Mouse (Mus musculus) CH12.LX (cell line): ENCODE data around the gene Krtap13. TPM values are rescaled to one million over a fixed set of nuclear protein-coding genes. Genes with fewer than 3 reads are reported as not detected.

Source experiments
- DNase-seq: peaks from one replicate; pipeline ENCODE4 v3.0.0-alpha.2; 2013; ENCODE audit errors: extremely low read depth
- H3K27ac ChIP-seq: 2 replicates; pipeline ENCODE4 v1.5.1; 2012; ENCODE audit warnings: low read depth, mild to moderate bottlenecking, control low read depth, moderate library complexity; ENCODE audit not compliant: insufficient read depth
- H3K27me3 ChIP-seq: replicated peaks from 2 replicates; pipeline ENCODE3; 2012; ENCODE audit warnings: inconsistent platforms
- H3K36me3 ChIP-seq, 2 experiments: replicated peaks in 1 of 2; 2 replicates each; pipeline versions ENCODE3 to v1.6.1; 2012; ENCODE audit warnings: inconsistent platforms in 1 of 2, low read length in 1 of 2, mild to moderate bottlenecking in 1 of 2, mixed read lengths in 1 of 2, moderate library complexity in 1 of 2; ENCODE audit not compliant: control insufficient read depth in 1 of 2, insufficient read depth in 1 of 2
- H3K4me1 ChIP-seq, 2 experiments: 2 replicates each; pipeline ENCODE4 v1.6.1; 2012; ENCODE audit warnings: inconsistent platforms in 1 of 2, moderate library complexity in 1 of 2; ENCODE audit not compliant: insufficient read depth in 2 of 2, control insufficient read depth in 1 of 2
- H3K4me2 ChIP-seq: 2 replicates; pipeline ENCODE4 v1.6.1; 2012; ENCODE audit warnings: low read depth, mild to moderate bottlenecking, control low read depth; ENCODE audit not compliant: poor library complexity, insufficient read depth, severe bottlenecking
- H3K4me3 ChIP-seq, 3 experiments: fragments of 150-350 bp in 1 of 3; sonication (generic) in 1 of 3; replicated peaks in 1 of 3; 2 replicates each; pipeline versions ENCODE3 to v1.5.1; 2011 to 2012; ENCODE audit warnings: low read depth in 2 of 3, low read length in 2 of 3, mild to moderate bottlenecking in 2 of 3, moderate library complexity in 2 of 3, control low read depth in 1 of 3, improper control_type of control experiment in 1 of 3, inconsistent platforms in 1 of 3, mixed read lengths in 1 of 3; ENCODE audit not compliant: poor library complexity in 1 of 3
- H3K79me2 ChIP-seq: replicated peaks from 2 replicates; pipeline ENCODE4 v1.6.1; 2012; ENCODE audit warnings: mild to moderate bottlenecking, moderate library complexity; ENCODE audit not compliant: control insufficient read depth, poor library complexity, insufficient read depth, severe bottlenecking; ENCODE audit errors: extremely low read depth
- H3K9ac ChIP-seq: 2 replicates; pipeline ENCODE4 v1.6.1; 2012; ENCODE audit warnings: low read depth, mild to moderate bottlenecking, control low read depth, moderate library complexity; ENCODE audit not compliant: insufficient read depth
- H3K9me3 ChIP-seq: replicated peaks from 2 replicates; pipeline ENCODE3; 2012; ENCODE audit warnings: low read length, inconsistent platforms, mixed read lengths
- BHLHE40 ChIP-seq: IDR thresholded peaks from 2 replicates; pipeline ENCODE4 v1.6.1; 2011; ENCODE audit warnings: mild to moderate bottlenecking, low read depth, low read length, improper control_type of control experiment
- CHD2 ChIP-seq: IDR thresholded peaks from 2 replicates; pipeline ENCODE4 v1.6.1; 2011; ENCODE audit warnings: low read length, improper control_type of control experiment
- E2F4 ChIP-seq: IDR thresholded peaks from 2 replicates; pipeline ENCODE4 v1.6.1; 2011; ENCODE audit warnings: low read depth, low read length, improper control_type of control experiment; ENCODE audit not compliant: insufficient replicate concordance
- ELF1 ChIP-seq: IDR thresholded peaks from 2 replicates; pipeline ENCODE4 v1.6.1; 2014; ENCODE audit warnings: low read depth, mild to moderate bottlenecking, inconsistent platforms, low read length, improper control_type of control experiment
- JUN ChIP-seq: IDR thresholded peaks from 2 replicates; pipeline ENCODE4 v1.6.1; 2011; ENCODE audit warnings: low read depth, mild to moderate bottlenecking, low read length, improper control_type of control experiment, moderate library complexity; ENCODE audit not compliant: insufficient read depth
- KAT2A ChIP-seq: IDR thresholded peaks from 2 replicates; pipeline ENCODE4 v1.6.1; 2012; ENCODE audit warnings: low read length, improper control_type of control experiment, inconsistent platforms; ENCODE audit not compliant: insufficient replicate concordance
- MXI1 ChIP-seq: IDR thresholded peaks from 2 replicates; pipeline ENCODE4 v1.6.1; 2011; ENCODE audit warnings: mild to moderate bottlenecking, low read depth, low read length, improper control_type of control experiment
- NRF1 ChIP-seq: IDR thresholded peaks from 2 replicates; pipeline ENCODE4 v1.6.1; 2014; ENCODE audit warnings: low read depth, mild to moderate bottlenecking, inconsistent platforms, low read length, improper control_type of control experiment, moderate library complexity
- POLR2A ChIP-seq: IDR thresholded peaks from 2 replicates; pipeline ENCODE4 v1.6.1; 2011; ENCODE audit warnings: low read depth, mild to moderate bottlenecking, improper control_type of control experiment, low read length
- RAD21 ChIP-seq: IDR thresholded peaks from 2 replicates; pipeline ENCODE4 v1.6.1; 2011; ENCODE audit warnings: low read depth, mild to moderate bottlenecking, low read length, improper control_type of control experiment, moderate library complexity
- TBP ChIP-seq: conservative IDR thresholded peaks from 2 replicates; pipeline ENCODE4 v1.6.1; 2011; ENCODE audit warnings: low read depth, low read length, improper control_type of control experiment
- UBTF ChIP-seq: IDR thresholded peaks from 2 replicates; pipeline ENCODE4 v1.6.1; 2012; ENCODE audit warnings: low read depth, mild to moderate bottlenecking, inconsistent platforms, low read length, improper control_type of control experiment, moderate library complexity
- USF1 ChIP-seq: IDR thresholded peaks from 2 replicates; pipeline ENCODE4 v1.6.1; 2014; ENCODE audit warnings: low read depth, mild to moderate bottlenecking, inconsistent platforms, low read length, improper control_type of control experiment
- USF2 ChIP-seq: conservative IDR thresholded peaks from 2 replicates; pipeline ENCODE4 v1.6.1; 2011; ENCODE audit warnings: low read depth, low read length, improper control_type of control experiment
- ZC3H11A ChIP-seq: IDR thresholded peaks from 2 replicates; pipeline ENCODE4 v1.6.1; 2012; ENCODE audit warnings: low read depth, mild to moderate bottlenecking, inconsistent platforms, low read length, improper control_type of control experiment
- ZKSCAN1 ChIP-seq: IDR thresholded peaks from 2 replicates; pipeline ENCODE4 v1.6.1; 2012; ENCODE audit warnings: low read depth, inconsistent platforms, low read length, improper control_type of control experiment, borderline replicate concordance
- ZMIZ1 ChIP-seq: IDR thresholded peaks from 2 replicates; pipeline ENCODE4 v1.6.1; 2012; ENCODE audit warnings: low read depth, mild to moderate bottlenecking, inconsistent platforms, low read length, improper control_type of control experiment
- ZNF384 ChIP-seq: IDR thresholded peaks from 2 replicates; pipeline ENCODE4 v1.6.1; 2012; ENCODE audit warnings: low read depth, low read length, improper control_type of control experiment, inconsistent platforms
- dilution Hi-C: fragments of 300-500 bp; cut with MboI; formaldehyde crosslinking; loops from 2 replicates; pipeline ENCODE4 v1.14.3; 2020; ENCODE audit warnings: low sequenced_read_pairs; ENCODE audit not compliant: extremely low pct_unique_long_range_greater_than_20kb, extremely low pct_ligation_motif_present
- in situ Hi-C: fragments of 300-500 bp; cut with MboI; formaldehyde crosslinking; loops from 3 replicates; pipeline ENCODE4 v1.14.3; 2019; ENCODE audit warnings: low sequenced_read_pairs, low pct_ligation_motif_present, low pct_unique_long_range_greater_than_20kb, mixed read lengths
- polyA plus RNA-seq: library from polyadenylated mRNA; unstranded; fragments of >175 nt; gene quantifications from 2 replicates; pipeline ENCODE4 v1.2.1, GENCODE M21; 2012; ENCODE audit warnings: low read depth; ENCODE audit not compliant: insufficient read length
- total RNA-seq, 2 experiments: library from RNA; depleted of rRNA; stranded (reverse); fragments of 300-350 nt in 1 of 2; fragments of >200 nt in 1 of 2; gene quantifications; 2 replicates each; pipeline ENCODE4 v1.2.3; 2012 to 2014

The Krtap13 gene
- total and polyA plus RNA-seq, 3 experiments: not detected

DNA sequence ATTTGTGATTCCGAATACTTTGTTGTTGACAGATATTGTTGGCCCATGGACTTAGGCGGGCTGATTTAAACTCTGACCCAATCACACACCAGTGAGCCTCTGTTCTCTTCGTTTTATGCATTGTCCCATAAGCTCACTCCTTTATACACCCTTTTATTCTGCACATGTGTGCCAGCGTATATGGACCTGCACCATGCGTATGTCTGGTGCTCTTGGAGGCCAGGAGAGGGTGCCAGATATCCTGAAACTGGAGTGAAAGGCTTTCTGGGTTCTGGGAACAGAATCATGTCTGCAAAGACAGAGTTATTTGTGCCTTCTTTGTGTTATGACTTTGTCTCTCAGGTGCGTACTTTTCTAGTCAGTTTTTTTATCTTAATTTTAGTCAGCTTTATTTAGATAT, 40.2 kb downstream of the Krtap13 start:
- TF ChIP-seq ZC3H11A: no peak
- no peak for TF ChIP-seq JUN
- no peak for TF ChIP-seq CHD2
- TF ChIP-seq ZNF384: no peak
- TF ChIP-seq USF1: no peak
- TF ChIP-seq BHLHE40: no peak
- TF ChIP-seq E2F4: no peak
- TF ChIP-seq POLR2A: no peak
- TF ChIP-seq ELF1: no peak
- TF ChIP-seq MXI1: no peak
- TF ChIP-seq, all 38 proteins: peak for 0
- Histone ChIP-seq H3K9me3 (peaks cover 55% of the 10 kb centered on the region), H3K4me1 (no peaks in the 10 kb centered on the region), H3K4me2 (no peak overlapping the region), H3K79me2 (no peaks in the 10 kb centered on the region), H3K27ac (no peak overlapping the region), H3K36me3 (no peaks in the 10 kb centered on the region), H3K27me3 (no peaks in the 10 kb centered on the region), H3K9ac (no peak overlapping the region), H3K4me3 (no peak overlapping the region)
- DNase-seq: no peak
- dilution Hi-C loops (no loop called here), in situ Hi-C loops (no loop called here)

DNA sequence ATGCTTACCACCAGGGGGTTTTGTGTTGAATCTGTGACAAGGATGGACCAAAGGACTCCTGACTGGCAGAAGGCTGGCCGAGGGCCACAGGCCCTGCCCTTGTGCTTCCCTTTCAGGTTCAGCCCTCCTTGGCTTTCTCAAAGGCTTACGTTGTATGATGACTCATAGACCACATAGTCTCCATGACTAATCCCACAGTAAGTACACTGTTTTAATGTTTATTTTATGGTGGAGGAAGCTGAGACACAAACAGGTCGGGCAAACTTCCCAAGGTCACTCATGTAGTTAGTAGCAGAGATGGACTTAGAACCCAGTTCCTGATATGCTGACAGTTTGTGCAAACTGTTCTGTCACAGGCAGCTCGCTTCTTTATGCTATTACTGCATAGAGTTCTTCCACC, 40.7 kb downstream of the Krtap13 start:
- Histone ChIP-seq H3K9me3 (peaks cover 57% of the 10 kb centered on the region), H3K4me2 (no peak overlapping the region), H3K79me2 (no peaks in the 10 kb centered on the region), H3K4me1 (no peaks in the 10 kb centered on the region), H3K27ac (no peak overlapping the region), H3K27me3 (no peaks in the 10 kb centered on the region), H3K36me3 (no peaks in the 10 kb centered on the region), H3K9ac (no peak overlapping the region), H3K4me3 (no peak overlapping the region)
- in situ Hi-C loops (no loop called here), dilution Hi-C loops (no loop called here)
- no peak for DNase-seq
- TF ChIP-seq UBTF: no peak
- TF ChIP-seq ZC3H11A: no peak
- TF ChIP-seq TBP: no peak
- no peak for TF ChIP-seq USF2
- no peak for TF ChIP-seq ZMIZ1
- TF ChIP-seq RAD21: no peak
- TF ChIP-seq NRF1: no peak
- TF ChIP-seq MXI1: no peak
- no peak for TF ChIP-seq KAT2A
- no peak for TF ChIP-seq ZKSCAN1
- no peak for TF ChIP-seq JUN
- TF ChIP-seq ELF1: no peak
